Mouse (Mus musculus) cerebellum, postnatal 14 days (tissue): Measurements from ENCODE around the gene Insig2.

Source experiments
- DNase-seq, 2 experiments: peaks; one replicate each; pipeline ENCODE4 v3.0.0; 2021; ENCODE audit warnings: mixed read lengths in 2 of 2

Gene Insig2

DNA sequence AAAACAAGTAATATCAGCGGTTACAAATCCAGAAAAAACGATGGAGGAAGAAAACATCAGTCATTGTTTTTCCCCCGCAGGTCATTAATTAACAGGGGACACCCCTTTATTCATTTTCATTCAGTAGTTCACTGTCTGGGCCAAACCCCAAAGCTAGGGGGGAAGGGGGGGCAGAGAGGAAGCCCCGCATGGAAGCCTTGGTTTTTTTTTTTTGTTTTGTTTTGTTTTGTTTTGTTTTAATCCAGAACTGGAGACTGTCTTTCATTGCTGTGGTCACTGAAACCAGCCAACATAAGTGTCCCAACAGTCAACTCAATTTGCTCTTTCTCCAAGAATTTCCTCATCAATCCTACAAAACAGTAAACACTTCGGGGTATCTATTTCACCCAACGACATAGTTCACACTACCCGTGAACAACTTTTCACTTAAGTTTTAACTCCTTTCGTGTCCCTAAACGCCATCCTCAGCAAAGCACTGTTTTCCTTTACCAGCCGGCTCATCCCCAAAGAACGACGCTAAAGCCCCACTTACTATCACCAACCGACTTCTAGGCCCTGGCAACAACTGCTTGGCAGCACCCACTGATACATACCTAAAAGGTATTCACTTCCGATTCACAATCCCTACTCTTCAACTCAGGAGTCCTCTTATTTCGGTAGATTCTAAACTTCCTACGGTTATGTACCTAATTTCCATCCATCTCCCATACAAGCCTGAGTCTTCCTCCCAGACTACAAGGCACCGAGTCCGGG lies 5.6 kb downstream of the Insig2 start:
- DNase-seq: no peak

DNA sequence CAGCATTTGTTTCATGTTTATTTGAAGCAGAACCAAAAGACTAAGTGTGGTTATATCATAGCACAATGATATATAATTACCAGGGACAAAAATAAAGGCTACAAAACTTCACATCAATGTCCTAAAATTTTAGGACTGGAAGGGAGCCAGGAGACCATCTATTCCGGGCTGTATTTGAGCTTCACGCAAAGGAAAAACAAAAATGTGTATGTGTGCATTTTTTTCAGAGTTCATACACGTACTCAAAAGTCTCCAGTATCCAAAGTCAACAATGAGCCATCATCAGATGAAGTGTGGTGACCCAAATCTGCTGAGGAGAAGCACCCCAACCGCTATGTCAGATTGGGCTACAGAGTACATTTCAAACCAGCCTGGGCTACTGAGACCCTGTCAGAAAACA lies 8.9 kb downstream of the Insig2 start:
- no peak for DNase-seq

DNA sequence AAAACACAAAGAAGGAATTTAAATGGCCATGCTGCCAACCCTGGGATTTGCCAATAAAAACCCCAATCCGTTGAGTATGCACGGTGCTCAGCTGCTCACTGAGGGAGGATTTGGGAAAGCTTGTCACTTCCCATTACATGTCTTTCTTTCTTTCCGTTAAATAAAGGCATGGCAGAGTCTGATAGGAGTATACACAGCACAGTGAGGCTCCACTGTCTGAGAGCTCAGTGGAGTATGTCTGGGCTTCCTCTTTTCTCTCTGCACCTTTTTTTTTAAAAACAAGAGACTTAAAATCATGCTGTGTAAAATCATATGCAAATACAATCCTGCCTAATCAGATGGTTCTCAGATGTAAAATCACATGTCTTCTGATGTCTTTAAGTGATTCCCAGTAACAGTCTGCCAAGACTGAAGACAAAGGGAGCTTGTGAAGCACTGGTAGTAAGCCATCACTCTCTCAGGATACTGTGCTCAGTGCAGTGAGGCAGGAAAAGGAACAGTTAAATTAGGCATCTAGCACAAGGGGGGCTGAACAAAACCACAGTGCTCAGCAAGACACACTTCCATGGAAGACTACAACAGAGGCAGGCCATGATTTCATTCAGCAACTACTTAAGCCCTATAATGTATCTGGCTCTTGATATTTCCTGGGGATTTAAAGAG lies 17.5 kb downstream of the Insig2 start:
- no peak for DNase-seq

DNA sequence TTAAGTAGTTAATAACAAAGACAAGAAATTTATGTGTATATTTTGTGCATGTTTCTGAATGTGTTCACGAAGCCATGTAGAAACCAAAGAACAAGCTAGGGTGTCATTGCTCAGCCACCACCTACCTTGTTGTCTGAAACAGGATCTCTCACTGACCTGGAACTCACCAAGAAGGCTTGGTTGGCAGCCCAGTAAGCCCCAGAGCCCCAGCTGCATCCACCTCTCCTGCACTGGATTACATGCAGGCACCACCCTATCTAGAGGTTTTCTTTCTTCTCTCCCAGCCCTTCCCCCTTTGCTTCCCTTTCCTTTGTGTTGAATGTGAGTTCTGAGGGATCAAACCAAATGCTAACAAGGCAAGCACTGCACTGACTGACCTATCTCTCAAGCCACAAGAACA lies 19.2 kb downstream of the Insig2 start:
- no peak for DNase-seq

DNA sequence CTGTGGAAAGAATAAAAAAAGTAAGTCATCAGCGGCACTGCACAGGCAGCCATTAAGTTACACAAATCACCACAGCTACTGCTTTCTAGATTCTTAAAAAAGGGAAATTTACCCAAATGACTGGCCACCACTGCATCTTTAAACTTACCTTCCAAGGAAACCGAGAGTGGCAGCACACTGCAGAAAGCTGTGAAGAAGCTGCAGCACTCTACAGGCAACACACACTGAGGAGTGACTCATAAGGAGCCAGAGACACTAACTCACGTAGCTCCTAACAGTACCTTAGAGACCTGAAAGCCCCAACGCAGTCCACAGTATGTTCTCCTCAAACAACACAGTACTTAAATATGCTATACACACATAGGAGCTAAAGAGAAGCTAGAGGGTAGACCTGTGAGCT lies 20.1 kb downstream of the Insig2 start:
- no peak for DNase-seq

DNA sequence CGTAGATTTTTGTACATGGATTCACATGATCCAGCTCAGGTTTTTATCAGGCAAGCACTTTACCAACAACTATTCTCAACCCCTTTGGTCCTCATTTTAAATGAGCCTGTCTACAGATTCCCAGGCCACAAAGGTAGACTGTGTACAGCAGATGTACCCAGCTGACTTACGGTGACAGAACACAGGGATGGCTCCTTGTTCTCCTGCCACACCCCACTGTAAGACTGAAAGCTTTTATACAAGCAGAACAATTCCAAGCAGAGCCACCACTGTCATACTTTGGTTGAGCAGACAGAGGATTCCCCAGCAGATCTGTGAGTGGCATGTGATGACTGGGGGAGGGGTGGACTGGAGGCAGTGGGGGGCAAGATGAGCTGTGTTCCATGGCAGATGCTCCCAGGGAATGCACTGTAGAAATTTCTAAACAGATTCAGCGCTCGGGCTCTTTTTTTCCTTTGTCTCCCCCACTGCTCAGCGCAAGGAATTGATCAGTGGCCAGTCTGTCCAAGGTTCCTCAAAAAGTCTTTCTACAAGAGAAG lies 35.6 kb downstream of the Insig2 start:
- DNase-seq: no peak

DNA sequence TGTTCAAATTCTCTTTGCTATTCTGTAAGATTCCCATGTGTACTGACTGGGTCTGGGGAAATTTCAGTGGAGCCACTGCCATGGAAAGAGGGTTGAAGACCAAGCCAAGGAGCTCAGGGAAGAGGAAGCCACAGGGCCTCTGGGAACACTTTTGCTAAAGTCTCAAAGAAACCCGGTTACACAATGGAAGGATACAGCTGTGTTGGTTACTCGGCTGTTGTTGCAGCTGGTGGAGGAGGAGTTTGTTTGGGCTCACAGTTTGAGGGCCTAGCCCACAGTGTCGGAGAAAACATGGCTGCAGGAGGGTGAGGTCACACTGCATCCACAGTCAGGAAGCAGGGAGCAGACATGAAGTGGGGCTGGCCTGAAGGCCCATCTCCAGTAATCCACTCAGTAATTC lies 38.8 kb downstream of the Insig2 start:
- DNase-seq: no peak

DNA sequence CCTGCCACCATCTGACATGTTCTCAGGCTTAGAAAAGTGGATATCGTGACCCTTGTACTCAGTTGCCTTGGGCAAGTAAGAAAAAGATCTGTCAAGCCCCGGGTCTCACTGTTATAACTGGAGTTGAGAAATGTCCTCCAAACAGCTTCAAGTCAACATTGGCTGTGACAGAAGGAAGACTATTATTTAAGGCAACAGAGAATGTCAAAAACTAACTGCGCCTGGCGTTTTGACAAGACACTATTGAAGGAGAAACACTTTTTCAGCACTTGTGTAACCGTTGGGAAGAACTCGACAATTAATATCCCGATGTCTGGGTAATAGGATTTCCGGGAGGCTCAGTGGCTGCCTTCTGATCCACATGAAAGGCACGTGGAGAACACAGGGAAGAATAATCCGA lies 41.5 kb downstream of the Insig2 start:
- DNase-seq: no peak

DNA sequence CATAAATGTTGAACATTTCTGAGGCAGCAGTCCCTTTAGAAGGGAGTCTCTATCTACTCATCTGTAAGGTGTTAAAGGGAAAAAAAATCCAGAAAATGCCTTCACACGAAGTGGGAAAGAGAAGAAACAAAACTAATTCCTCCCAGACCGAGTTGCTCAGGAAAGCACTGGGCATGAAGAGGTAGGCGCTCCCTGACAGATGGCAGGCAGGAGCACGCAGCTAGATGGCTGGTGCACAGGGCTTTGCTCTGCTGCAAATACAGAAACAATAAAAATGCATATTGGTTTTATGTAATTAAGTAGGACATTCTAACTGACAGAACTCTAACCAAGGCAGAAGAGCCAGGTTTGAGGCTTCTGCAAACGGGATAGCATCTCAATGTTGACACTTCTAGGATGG lies 42.0 kb downstream of the Insig2 start:
- DNase-seq: peak in 1 of 2 experiments; percentile 38

DNA sequence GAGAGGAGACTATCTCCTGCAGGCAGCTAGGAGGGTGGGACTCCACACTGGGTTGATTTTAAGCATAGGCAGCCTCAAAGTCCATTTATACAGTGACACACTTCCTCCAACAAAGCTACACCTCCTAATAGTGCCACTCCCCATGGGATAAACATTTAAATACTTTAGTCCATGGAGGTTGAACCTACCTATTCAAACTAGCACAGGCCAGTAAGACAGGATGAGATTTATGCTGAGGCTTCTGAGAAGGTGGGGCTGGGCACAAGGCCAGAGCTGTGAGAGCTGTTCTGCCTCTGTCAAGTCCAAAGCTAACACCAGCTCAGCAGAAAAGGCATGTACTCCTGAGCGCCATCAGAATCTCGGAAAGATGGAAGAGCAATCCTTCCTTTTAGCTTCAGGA lies 48.2 kb downstream of the Insig2 start:
- no peak for DNase-seq

DNA sequence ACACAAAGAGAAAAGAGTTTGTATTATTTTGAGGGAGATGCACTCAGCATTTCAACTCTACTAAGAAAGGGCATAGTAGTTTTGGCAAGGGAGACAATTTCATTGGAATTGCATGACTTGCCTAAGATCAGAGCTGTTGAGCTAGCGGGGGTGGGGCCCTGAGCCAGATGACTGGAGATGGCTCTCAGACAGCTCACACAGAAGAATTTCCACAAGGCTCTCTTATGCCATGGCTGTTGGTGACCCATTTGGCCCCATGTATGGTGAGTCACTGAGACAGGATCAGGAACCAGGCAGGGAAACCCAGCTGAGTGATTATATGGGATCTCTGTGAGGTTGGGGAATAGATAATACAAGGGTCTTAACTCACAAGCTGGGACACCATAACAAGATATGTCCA lies 51.9 kb downstream of the Insig2 start:
- DNase-seq: no peak

DNA sequence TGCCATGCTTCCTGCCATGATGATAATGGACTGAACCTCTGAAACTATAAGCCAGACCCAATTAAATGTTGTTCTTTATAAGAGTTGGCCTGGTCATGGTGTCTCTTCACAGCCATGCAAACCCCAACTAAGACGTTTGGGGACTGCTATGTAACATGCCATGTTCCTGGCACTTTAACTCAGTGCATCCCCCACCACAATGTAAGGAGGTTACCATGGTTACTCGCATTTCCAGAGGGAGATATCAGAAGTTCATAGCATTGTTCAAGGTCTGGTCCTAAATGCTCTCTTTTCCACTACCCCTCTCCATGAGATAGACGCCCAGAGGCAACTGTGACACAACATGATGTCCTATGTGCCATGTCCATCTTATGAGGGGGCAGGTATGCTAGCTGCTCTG lies 54.0 kb downstream of the Insig2 start:
- DNase-seq: no peak

DNA sequence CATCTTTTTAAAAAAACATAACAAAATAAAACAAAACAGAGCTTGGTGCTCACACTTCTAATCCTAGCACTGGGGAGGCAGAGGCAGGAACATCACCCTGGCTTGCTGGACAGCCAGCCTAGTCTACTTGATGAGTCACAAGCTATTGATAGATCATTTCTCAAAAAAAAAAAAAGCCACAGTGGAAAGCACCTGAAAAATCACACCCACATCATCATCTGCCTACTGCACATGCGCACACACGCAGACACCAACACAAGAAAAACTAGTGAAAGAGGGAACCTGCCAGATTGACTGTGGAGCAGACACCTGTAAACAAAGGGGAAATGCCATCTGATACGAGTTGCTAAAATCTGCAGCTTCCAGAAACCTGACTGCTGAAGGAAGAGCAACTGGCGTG lies 54.9 kb downstream of the Insig2 start:
- no peak for DNase-seq

DNA sequence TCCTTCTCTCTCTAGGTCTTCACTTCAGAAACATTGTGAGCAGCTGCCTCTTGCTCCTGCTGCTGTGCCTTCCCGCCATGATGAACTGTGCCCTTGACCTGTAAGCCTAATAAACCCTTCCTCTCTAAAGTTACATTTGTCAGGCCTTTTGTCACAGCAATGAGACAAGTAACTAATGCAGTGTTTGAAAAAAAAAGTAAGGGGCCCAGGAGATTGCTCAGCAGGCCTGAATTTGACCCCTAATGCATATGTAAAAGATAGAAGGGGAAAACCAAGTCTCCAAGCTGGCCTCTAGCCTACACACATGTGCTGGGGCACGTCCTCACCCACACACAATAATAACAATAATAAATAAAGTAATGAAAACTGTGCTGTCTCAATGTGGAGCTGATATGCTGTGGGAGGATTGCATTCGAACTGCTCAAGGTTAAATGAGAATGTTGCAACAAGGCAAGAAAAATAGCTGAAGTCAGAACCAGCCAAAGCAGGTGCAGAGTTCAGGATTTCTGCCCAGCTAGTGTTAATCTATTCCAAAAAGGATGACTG lies 56.4 kb downstream of the Insig2 start:
- DNase-seq: no peak

DNA sequence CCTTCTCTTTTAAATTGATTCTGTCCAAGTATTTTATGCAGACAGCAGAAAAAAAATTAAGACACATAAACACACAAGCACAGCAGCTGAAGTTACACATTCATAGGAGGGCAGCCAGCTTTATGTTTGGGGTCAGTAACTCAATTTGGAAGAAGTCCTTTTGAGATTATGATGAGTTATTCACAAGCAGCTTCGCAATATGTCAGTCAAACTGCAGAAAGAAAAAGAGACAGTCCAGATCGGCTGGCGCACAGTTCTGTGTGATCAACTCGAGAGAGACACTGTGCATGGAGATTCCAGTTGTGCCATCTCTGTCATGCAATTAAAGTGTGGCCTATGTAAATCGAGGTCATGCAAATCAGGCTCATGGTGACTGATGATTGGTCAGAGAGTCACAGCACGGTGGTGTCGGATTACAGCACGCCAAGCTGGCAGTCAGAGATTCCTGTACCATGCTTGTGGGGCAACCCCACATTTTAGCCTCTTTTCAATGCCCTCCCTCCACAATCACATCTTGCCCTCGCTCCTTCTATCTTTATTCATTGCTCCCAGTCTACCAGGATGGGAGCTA lies 72.1 kb downstream of the Insig2 start:
- DNase-seq: no peak
